Mouse (Mus musculus): ENCODE results near the gene Vasp. TPM values are rescaled to one million over a fixed set of nuclear protein-coding genes. Genes with fewer than 3 reads are reported as not detected.

Gene Vasp
- polyA plus RNA-seq, 1 experiment from 2014 or later: 42.4 TPM

- no peak overlapping the region for H3K9ac ChIP-seq
- H3K36me3 ChIP-seq (replicated peaks): 0 out of 2 replicates have a peak, but pooled peaks cover 8% of the 10 kb centered on the region
- 48% methylated on average over 7 of the region's 7 CpGs for WGBS (ENCODE audit: insufficient replicate concordance)
These were observed 62.6 kb downstream of the Vasp start for GRCm38 (mm10) chr7:19208944-19209472.

GRCm38 (mm10) chr7:19208201-19208910 is 63.3 kb downstream of the Vasp start:
- H3K4me3 ChIP-seq (replicated peaks): no peak overlapping the region
- ATAC-seq (ENCODE audit: insufficient read depth): no peak
- H3K4me2 ChIP-seq: no peak overlapping the region
- WGBS (ENCODE audit: insufficient replicate concordance): 71% methylated on average over 13 of the region's 13 CpGs
- H3K9ac ChIP-seq: no peak overlapping the region
- no peak overlapping the region for H3K27ac ChIP-seq (replicated peaks)
- H3K9me3 ChIP-seq (replicated peaks): 0 out of 2 replicates have a peak, but pooled peaks cover 5% of the 10 kb centered on the region
- H3K27me3 ChIP-seq: peaks cover 26% of the 10 kb centered on the region
- H3K36me3 ChIP-seq (replicated peaks): 0 out of 2 replicates have a peak, but pooled peaks cover 8% of the 10 kb centered on the region
- H3K4me1 ChIP-seq (replicated peaks): peaks cover 10% of the 10 kb centered on the region

More at GRCm38 (mm10) chr7:19208944-19209472, 62.6 kb downstream of the Vasp start:
- ATAC-seq (ENCODE audit: insufficient read depth): no peak
- Histone ChIP-seq H3K4me2 (no peak overlapping the region), H3K27me3 (peaks cover 33% of the 10 kb centered on the region), H3K9me3 (replicated peaks) (0 out of 2 replicates have a peak, but pooled peaks cover 5% of the 10 kb centered on the region), H3K4me3 (replicated peaks) (no peak overlapping the region), H3K27ac (replicated peaks) (no peak overlapping the region), H3K4me1 (replicated peaks) (peaks cover 10% of the 10 kb centered on the region)

Other genes with a start within 250 kb of the Vasp start
- 45.8 and 52.1 TPM in 2 replicates for gene Foxa3, start 248.3 kb downstream of the Vasp start, polyA plus RNA-seq (2015; fragmentation: Nextera tagmentation; extraction: Ambion mirVana)
- 14.6 and 15.4 TPM in 2 replicates for gene Sympk, start 247.4 kb downstream of the Vasp start, polyA plus RNA-seq (2015; fragmentation: Nextera tagmentation; extraction: Ambion mirVana)
- not detected in 2 replicates for gene Rsph6a, start 217.1 kb downstream of the Vasp start, polyA plus RNA-seq (2015; fragmentation: Nextera tagmentation; extraction: Ambion mirVana)
- 3.6 and 5.4 TPM in 2 replicates for gene Dmwd, start 195.6 kb downstream of the Vasp start, polyA plus RNA-seq (2015; fragmentation: Nextera tagmentation; extraction: Ambion mirVana)
- 13.9 and 15.8 TPM in 2 replicates for gene Dmpk, start 188.0 kb downstream of the Vasp start, polyA plus RNA-seq (2015; fragmentation: Nextera tagmentation; extraction: Ambion mirVana)
- gene Six5, start 177.2 kb downstream of the Vasp start, polyA plus RNA-seq (2015; fragmentation: Nextera tagmentation; extraction: Ambion mirVana): 0.90 and 1.2 TPM in 2 replicates
- 0.14 and 0.17 TPM in 2 replicates for gene Gm4969, start 153.4 kb downstream of the Vasp start, polyA plus RNA-seq (2015; fragmentation: Nextera tagmentation; extraction: Ambion mirVana)
- 5.1 TPM in 2 replicates for gene Fbxo46, start 152.0 kb downstream of the Vasp start, polyA plus RNA-seq (2015; fragmentation: Nextera tagmentation; extraction: Ambion mirVana)
- 4.1 and 4.6 TPM in 2 replicates for gene Qpctl, start 122.5 kb downstream of the Vasp start, polyA plus RNA-seq (2015; fragmentation: Nextera tagmentation; extraction: Ambion mirVana)
- 52.8 and 55.6 TPM in 2 replicates for gene Snrpd2, start 122.1 kb downstream of the Vasp start, polyA plus RNA-seq (2015; fragmentation: Nextera tagmentation; extraction: Ambion mirVana)
- gene Gipr, start 105.7 kb downstream of the Vasp start, polyA plus RNA-seq (2015; fragmentation: Nextera tagmentation; extraction: Ambion mirVana): 0.36 and 1.0 TPM in 2 replicates
- gene Eml2, start 95.4 kb downstream of the Vasp start, polyA plus RNA-seq (2015; fragmentation: Nextera tagmentation; extraction: Ambion mirVana): 3.9 and 4.2 TPM in 2 replicates
- gene Gpr4, start 59.3 kb downstream of the Vasp start, polyA plus RNA-seq (2015; fragmentation: Nextera tagmentation; extraction: Ambion mirVana): 0.50 TPM in 2 replicates
- 15.3 and 16.0 TPM in 2 replicates for gene Opa3, start 43.5 kb downstream of the Vasp start, polyA plus RNA-seq (2015; fragmentation: Nextera tagmentation; extraction: Ambion mirVana)
- 0.05 TPM in 1 of 2 replicates, not detected in the other for gene Ppm1n, start 8.2 kb upstream of the Vasp start, polyA plus RNA-seq (2015; fragmentation: Nextera tagmentation; extraction: Ambion mirVana)
- gene Rtn2, start 10.8 kb upstream of the Vasp start, polyA plus RNA-seq (2015; fragmentation: Nextera tagmentation; extraction: Ambion mirVana): 3.9 and 5.2 TPM in 2 replicates
- 0.03 TPM in 1 of 2 replicates, not detected in the other for gene Fosb, start 38.2 kb upstream of the Vasp start, polyA plus RNA-seq (2015; fragmentation: Nextera tagmentation; extraction: Ambion mirVana)
- gene Ercc1, start 73.0 kb upstream of the Vasp start, polyA plus RNA-seq (2015; fragmentation: Nextera tagmentation; extraction: Ambion mirVana): 14.0 and 14.5 TPM in 2 replicates
- 7.9 and 8.1 TPM in 2 replicates for gene Cd3eap, start 87.7 kb upstream of the Vasp start, polyA plus RNA-seq (2015; fragmentation: Nextera tagmentation; extraction: Ambion mirVana)
- 0.94 and 1.5 TPM in 2 replicates for gene Ppp1r13l, start 87.9 kb upstream of the Vasp start, polyA plus RNA-seq (2015; fragmentation: Nextera tagmentation; extraction: Ambion mirVana)
- gene Ercc2, start 110.2 kb upstream of the Vasp start, polyA plus RNA-seq (2015; fragmentation: Nextera tagmentation; extraction: Ambion mirVana): 6.2 and 7.5 TPM in 2 replicates
- 0.46 and 0.84 TPM in 2 replicates for gene Klc3, start 132.3 kb upstream of the Vasp start, polyA plus RNA-seq (2015; fragmentation: Nextera tagmentation; extraction: Ambion mirVana)
- gene Ckm, start 133.0 kb upstream of the Vasp start, polyA plus RNA-seq (2015; fragmentation: Nextera tagmentation; extraction: Ambion mirVana): 32.2 and 49.9 TPM in 2 replicates
- 1.2 and 1.6 TPM in 2 replicates for gene Mark4, start 187.0 kb upstream of the Vasp start, polyA plus RNA-seq (2015; fragmentation: Nextera tagmentation; extraction: Ambion mirVana)
- 0.85 and 1.2 TPM in 2 replicates for gene Exoc3l2, start 191.5 kb upstream of the Vasp start, polyA plus RNA-seq (2015; fragmentation: Nextera tagmentation; extraction: Ambion mirVana)
- 0.79 and 1.1 TPM in 2 replicates for gene Bloc1s3, start 236.6 kb upstream of the Vasp start, polyA plus RNA-seq (2015; fragmentation: Nextera tagmentation; extraction: Ambion mirVana)
- gene Trappc6a, start 236.6 kb upstream of the Vasp start, polyA plus RNA-seq (2015; fragmentation: Nextera tagmentation; extraction: Ambion mirVana): 41.2 and 42.0 TPM in 2 replicates
- gene Nkpd1, start 246.0 kb upstream of the Vasp start, polyA plus RNA-seq (2015; fragmentation: Nextera tagmentation; extraction: Ambion mirVana): not detected in 2 replicates